Mouse (Mus musculus) CD4-positive, CD25-positive, alpha-beta regulatory T cell, adult 2 months (primary cell): ENCODE measurements around the gene Vmn2r102.

ENCODE experiments used
- DNase-seq: peaks from one replicate; pipeline ENCODE4 v3.0.0-alpha.2; 2012; ENCODE audit warnings: low read depth, low spot score

The Vmn2r102 gene

GRCm38 (mm10) chr17:19660028-19660427 lies at the start of gene Vmn2r102:
Vmn2r102 (plus strand) TSS chr17:19660328.
- DNase-seq = no peak

GRCm38 (mm10) chr17:19629328-19629727 lies 30.8 kb upstream of the Vmn2r102 start:
- DNase-seq = no peak

- DNase-seq = no peak
Observed at GRCm38 (mm10) chr17:19658447-19658846, 1.7 kb upstream of the Vmn2r102 start.

- DNase-seq = no peak
Observed at GRCm38 (mm10) chr17:19692062-19692461, 31.9 kb downstream of the Vmn2r102 start.
